Mouse (Mus musculus): ENCODE measurements around the gene Gm14295.
"Not testable (repeated sequence)": the region's sequence is repeated elsewhere in the genome, so short reads cannot be mapped to it uniquely, and the experiment has no call there.

Gene Gm14295

DNA sequence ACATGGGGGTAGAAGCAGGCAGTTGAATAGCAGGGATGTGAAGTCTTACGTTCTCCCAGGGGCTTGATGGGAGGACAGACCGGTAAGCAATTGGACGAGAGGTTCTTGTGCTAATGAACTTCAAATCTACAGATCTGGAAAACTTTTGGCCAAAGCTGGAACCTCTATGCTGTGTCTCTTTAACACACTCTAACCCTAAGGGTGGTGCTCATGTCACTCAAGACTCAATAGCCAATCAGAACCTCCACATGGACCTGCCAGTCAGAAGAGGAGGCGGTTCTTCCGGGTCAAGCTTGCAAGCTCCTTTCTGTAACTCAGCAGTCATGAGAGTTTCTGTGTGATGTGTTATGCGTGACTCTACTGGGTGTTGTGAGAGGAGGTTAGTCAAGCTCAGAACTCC lies at the start of gene Gm14295:
Gm14295 (plus strand) TSS at position 301 of the 400 bp plus-strand sequence.
- DNase-seq (ENCODE audit: low spot score in 2 of 2), result not testable (repeated sequence)

DNA sequence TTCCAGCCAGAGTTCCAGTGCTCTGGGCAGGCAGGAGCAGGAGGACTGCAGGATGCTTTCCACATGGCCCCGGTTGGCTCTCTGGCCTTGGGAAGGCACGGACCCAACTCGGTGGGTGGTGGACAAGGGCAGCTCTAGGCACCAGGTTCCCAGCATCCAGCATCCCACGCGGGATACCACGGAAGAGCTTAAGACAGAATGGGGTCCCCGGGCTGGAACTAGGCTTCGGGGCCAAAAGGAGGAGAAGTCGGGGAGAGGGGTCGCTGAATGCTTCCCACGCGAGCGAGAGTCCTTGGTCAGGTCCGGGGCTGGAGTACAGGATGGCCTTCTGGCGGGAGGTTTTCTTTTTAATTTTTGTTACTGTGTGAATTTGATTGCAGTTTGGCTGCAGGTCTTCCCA lies 373 bp downstream of the Gm14295 start:
- not testable (repeated sequence) for DNase-seq (ENCODE audit: low spot score in 2 of 2)

DNA sequence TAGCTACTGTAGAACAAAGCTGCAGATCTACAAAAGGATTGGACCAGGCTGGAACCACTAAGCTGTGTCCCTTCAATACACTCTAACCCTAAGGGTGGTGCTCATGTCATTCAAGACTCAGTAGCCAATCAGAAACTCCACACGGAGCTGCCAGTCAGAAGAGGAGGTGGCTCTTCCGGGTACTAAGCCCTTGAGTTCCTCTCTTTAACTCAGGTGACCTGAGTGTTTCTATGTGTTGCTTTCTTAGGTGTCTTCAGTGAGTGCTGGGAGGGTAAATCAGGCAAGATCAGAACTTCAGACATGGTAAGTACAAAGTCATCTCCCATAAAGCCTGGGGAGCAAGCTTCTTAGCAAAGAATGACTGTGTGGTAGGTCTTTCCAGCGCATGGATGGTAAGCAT lies 32.4 kb downstream of the Gm14295 start, which contains the start of gene Gm14408:
Gm14408 (plus strand) TSS at position 301 of the 400 bp plus-strand sequence.
- not testable (repeated sequence) for DNase-seq (ENCODE audit: low spot score in 2 of 2)
